Mouse (Mus musculus): ENCODE results near the gene Dhdh.

- TF ChIP-seq GATA1 (IDR thresholded peaks at IDR 0.05; ENCODE audit: borderline replicate concordance, low read length) (no peak), FLI1 (IDR thresholded peaks at IDR 0.05; ENCODE audit: low read length) (no peak)
Observed at GRCm38 (mm10) chr7:45478774-45479173, 9.8 kb downstream of the Dhdh start.
